Mouse (Mus musculus) lung, postnatal 36 days (tissue): ENCODE data around the gene Gm6803.
"Not testable (repeated sequence)": the region's sequence is repeated elsewhere in the genome, so short reads cannot be mapped to it uniquely, and the experiment has no call there.

ENCODE experiments used
- DNase-seq: peaks from one replicate; pipeline ENCODE4 v3.0.0; 2022; ENCODE audit warnings: mixed read lengths

Gm6803 gene

DNA sequence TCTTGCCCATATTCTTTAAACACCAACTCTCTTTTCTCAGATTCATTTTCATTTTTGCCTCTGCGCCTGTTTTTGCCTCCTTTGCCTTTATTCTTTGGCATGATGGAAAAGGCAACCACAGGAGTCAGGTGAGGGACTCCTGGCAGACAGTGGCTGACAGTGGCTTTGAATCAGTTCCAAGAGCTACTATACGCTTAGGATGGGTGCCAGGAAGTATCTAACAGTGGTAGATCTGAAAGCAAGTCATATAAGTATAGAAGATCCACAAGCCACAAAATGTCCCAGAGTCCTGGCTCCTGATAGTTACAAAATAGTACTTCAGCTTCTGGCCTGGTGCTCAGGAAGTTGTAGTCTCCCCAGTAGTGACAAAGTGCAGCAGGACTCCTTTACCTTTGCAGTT, at the start of gene Gm6803:
Gm6803 (minus strand) TSS at position 101 of the 400 bp plus-strand sequence.
- DNase-seq: not testable (repeated sequence)

DNA sequence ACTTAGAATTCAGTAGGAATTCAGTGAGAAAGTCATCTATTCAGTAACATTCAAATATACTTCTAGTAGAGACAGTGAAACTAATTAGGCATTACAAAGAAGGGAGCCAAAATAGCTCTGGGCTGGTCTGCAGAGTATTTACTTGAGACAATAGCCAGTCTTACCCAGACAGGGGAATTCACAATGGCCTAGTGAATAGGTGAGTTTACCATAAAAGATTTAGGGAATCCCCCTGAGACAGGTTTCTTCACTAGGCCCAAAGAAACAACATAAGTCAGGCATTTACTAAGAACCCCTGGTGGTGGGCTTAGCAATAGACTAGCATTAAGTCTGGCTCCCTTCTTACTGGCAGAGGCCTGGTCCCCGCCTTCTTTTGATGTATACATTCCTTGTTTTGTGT, 26.7 kb upstream of the Gm6803 start:
- not testable (repeated sequence) for DNase-seq

DNA sequence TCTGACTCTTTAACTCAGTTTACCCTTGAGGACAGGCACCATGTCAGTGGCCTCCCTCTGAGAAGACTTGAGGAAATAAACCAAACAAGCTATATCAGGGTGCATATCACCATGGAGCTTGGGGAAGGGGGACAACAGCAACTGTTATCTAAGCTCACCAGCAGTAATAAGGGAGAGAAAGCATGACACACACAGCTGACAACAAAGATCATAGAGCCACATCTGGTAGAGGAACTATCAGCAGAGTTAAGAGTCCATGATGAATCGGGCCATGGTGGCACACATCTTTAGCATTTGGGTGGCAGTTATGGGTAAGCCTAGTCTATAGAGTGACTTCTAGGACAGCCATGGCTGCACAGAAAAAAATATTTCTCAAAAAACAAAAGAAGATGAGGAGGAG, 21.1 kb upstream of the Gm6803 start:
- DNase-seq: not testable (repeated sequence)

DNA sequence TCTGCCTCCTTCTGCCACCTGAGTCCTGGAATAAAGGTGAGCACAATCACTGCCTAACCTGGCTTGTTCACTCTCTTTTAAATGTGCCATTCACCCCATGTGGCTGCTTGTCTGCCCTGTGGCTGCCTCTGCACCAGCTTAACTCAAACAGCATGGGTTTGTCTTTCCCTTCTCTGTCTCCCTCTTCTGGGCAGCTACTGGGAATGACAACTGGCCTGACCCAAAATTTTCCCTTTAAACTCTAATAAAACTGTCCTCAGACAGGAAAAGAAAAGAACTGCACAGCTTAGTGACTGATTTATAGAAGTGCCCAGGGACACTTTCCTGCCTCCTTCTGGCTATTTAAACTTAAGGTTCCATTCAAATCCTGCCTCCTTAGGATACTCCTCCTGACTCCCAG, 20.5 kb upstream of the Gm6803 start:
- not testable (repeated sequence) for DNase-seq

DNA sequence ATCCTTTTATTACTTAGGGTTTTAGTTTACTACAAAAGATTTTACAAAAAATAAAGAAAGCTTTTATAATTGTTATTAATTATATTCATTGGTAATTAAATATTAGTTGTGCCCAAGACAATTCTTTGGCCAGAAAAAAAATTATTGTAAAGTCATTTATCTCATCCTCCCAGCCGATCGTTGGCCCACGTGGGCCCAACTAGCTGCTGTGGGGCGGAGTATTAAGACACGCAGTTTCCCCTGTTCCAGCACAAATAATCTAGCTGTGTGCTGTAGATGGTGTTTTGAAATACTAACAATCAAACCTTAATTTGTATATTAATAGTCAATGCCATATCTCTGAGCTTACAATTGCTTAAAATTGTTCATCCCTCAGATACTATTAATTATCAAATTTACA, 13.7 kb upstream of the Gm6803 start:
- DNase-seq: not testable (repeated sequence)

DNA sequence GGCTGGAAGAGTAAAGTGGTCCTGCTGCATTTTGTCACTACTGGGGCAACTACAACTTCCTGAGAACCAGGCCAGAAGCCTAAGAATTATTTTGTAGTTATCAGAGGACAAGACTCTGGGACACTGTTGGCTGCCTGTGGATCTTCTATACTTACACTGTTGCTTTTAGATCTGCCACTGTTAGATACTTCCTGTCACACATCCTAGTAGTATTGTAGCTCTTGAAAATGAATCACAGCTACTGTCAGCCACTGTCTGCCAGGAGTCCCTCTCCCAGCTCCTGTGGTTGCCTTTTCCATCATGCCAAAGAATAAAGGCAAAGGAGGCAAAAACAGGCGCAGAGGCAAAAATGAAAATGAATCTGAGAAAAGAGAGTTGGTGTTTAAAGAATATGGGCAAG, 8.1 kb upstream of the Gm6803 start, which contains the start of gene Gm2056:
Gm2056 (plus strand) TSS at position 301 of the 400 bp plus-strand sequence.
- not testable (repeated sequence) for DNase-seq

DNA sequence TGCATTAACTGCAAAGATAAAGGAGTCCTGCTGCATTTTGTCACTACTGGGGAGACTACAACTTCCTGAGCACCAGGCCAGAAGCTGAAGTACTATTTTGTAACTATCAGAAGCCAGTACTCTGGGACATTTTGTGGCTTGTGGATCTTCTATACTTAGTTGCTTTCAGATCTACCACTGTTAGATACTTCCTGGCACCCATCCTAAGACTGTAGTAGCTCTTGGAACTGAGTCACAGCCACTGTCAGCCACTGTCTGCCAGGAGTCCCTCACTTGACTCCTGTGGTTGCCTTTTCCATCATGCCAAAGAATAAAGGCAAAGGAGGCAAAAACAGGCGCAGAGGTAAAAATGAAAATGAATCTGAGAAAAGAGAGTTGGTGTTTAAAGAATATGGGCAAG, 7.0 kb downstream of the Gm6803 start, which contains the start of gene Gm2075:
Gm2075 (plus strand) TSS at position 301 of the 400 bp plus-strand sequence.
- DNase-seq: not testable (repeated sequence)

DNA sequence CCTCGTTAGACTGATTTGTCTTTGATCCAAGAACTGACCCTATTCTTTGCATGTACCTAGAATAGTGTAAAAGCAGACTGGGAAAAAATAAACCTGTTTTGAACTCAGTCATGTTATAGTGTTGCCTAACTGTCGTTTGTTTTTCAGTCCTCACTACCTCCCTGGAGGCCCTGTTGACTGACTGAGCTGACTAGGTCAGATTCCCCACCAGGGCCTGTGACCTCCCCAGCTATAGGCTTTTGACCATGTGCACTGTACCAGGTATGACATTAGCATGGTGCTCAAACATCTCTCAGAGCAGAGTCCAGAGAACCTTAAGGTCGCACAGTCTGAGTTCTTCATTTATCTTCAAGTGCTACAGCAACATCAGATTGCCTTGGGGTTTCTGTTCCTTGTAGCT, 14.5 kb downstream of the Gm6803 start:
- DNase-seq: not testable (repeated sequence)

DNA sequence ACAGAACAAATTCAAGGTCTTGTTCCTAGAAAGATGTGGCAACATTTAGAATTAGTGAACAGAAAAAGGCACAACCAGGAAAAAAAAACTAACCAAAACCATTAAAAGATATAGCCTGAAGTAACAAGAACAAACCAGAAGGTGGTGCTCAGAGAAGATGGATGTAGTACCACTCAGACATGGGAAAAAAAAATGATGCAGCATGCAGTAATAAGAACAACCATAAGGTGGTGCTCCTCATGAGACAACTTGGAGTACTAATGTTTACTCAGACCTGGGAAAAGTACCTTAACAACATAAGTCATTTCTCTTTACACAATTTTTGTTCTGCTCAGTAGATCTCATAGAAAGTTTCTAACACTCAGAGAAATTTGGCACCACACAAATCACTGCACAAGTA, 34.6 kb downstream of the Gm6803 start:
- peak; percentile 1 for DNase-seq
